Mouse (Mus musculus) T-helper 1 cell (primary cell): ENCODE data around the gene Psmd9.

Source experiments
- in situ Hi-C: fragments of 300-600 bp; cut with MboI, MseI; formaldehyde crosslinking; loops from one replicate; pipeline ENCODE4 v1.15.1; 2025; ENCODE audit warnings: high pct_unique_total_duplicates

The Psmd9 gene

GRCm38 (mm10) chr5:123239501-123239900 lies 70.3 kb downstream of the Psmd9 start:
- in situ Hi-C loops = no loop called here

GRCm38 (mm10) chr5:123245518-123245917 lies 76.3 kb downstream of the Psmd9 start:
- in situ Hi-C loops = no loop called here

- in situ Hi-C loops = no loop called here
Measured at GRCm38 (mm10) chr5:123251390-123251789, 82.2 kb downstream of the Psmd9 start.

GRCm38 (mm10) chr5:123251834-123252233 lies 82.6 kb downstream of the Psmd9 start, which contains the start of gene Wdr66:
Gene Wdr66, plus strand, starts transcription at chr5:123252102.
- in situ Hi-C loops = no loop called here

- in situ Hi-C loops = no loop called here
Measured at GRCm38 (mm10) chr5:123256841-123257755, 87.9 kb downstream of the Psmd9 start.

GRCm38 (mm10) chr5:123258990-123259389 lies 89.8 kb downstream of the Psmd9 start:
- in situ Hi-C loops = no loop called here

- in situ Hi-C loops = no loop called here
Measured at GRCm38 (mm10) chr5:123260698-123261097, 91.5 kb downstream of the Psmd9 start.

GRCm38 (mm10) chr5:123266909-123267308 lies 97.7 kb downstream of the Psmd9 start:
- in situ Hi-C loops = no loop called here

GRCm38 (mm10) chr5:123268477-123269474 lies 99.6 kb downstream of the Psmd9 start:
- in situ Hi-C loops = no loop called here

- in situ Hi-C loops = no loop called here
Measured at GRCm38 (mm10) chr5:123270917-123271316, 101.7 kb downstream of the Psmd9 start.

- in situ Hi-C loops = no loop called here
Measured at GRCm38 (mm10) chr5:123272927-123273326, 103.7 kb downstream of the Psmd9 start.

GRCm38 (mm10) chr5:123276636-123277341 lies 107.6 kb downstream of the Psmd9 start:
- in situ Hi-C loops = no loop called here

- in situ Hi-C loops = no loop called here
Measured at GRCm38 (mm10) chr5:123277342-123277701, 108.1 kb downstream of the Psmd9 start.

GRCm38 (mm10) chr5:123277704-123278103 lies 108.5 kb downstream of the Psmd9 start:
- in situ Hi-C loops = no loop called here

GRCm38 (mm10) chr5:123279248-123279647 lies 110.0 kb downstream of the Psmd9 start:
- in situ Hi-C loops = no loop called here

GRCm38 (mm10) chr5:123281336-123282136 lies 112.3 kb downstream of the Psmd9 start:
- in situ Hi-C loops = no loop called here

- in situ Hi-C loops = no loop called here
Measured at GRCm38 (mm10) chr5:123285174-123285573, 116.0 kb downstream of the Psmd9 start.

- in situ Hi-C loops = no loop called here
Measured at GRCm38 (mm10) chr5:123288079-123288478, 118.9 kb downstream of the Psmd9 start.

GRCm38 (mm10) chr5:123294653-123295052 lies 125.4 kb downstream of the Psmd9 start:
- in situ Hi-C loops = no loop called here

GRCm38 (mm10) chr5:123296224-123296806 lies 127.1 kb downstream of the Psmd9 start:
- in situ Hi-C loops = no loop called here
